Mouse (Mus musculus): ENCODE data around the gene Slc22a8.

The Slc22a8 gene

DNA sequence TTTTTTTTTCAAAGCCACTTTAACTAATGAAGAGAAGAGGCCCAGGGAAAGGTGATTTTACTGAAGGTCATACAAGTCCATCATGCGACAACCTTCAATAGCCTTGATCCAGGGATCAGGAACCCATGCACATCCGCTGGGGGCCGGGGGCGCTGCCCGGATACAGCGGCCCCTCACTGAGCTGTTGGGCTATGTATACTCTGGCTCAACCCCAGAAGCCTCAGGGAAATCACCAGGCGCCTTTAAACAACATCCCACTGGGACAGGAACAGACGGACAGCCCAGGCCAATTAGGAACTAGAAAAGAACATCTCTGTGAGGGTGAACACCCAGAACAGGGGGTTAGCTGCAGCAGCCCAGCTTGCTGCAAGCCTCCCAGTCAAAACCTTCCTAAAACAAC is at the start of gene Slc22a8:
TSS of gene Slc22a8 (plus strand) at position 301 of the 400 bp plus-strand sequence.
- no peak for DNase-seq (ENCODE audit: low read depth, low spot score)

GRCm38 (mm10) chr19:8558897-8559296 is 32.2 kb upstream of the Slc22a8 start:
- no peak for DNase-seq (ENCODE audit: low read depth, low spot score)

- no peak for DNase-seq (ENCODE audit: low read depth, low spot score)
Measured at GRCm38 (mm10) chr19:8564021-8564420, 27.0 kb upstream of the Slc22a8 start.

DNA sequence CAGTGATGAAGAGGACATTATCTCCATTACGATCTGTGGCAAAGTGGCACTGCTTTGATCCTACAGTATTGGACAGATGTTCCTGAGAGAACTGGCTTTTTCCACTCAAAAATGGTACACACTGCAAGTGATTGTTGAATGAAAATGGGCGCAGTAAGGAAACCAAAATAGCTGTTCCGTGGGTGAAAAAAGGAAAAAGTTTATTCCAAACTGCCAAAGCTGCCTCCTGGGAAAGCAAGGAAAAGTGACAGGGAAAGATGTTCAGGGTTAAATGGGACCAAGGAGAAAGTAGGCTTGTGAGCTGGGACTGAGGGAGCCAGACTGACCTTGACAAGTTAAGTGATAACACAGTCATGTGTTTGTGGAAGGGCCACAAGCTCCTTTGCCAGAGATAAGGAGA is 26.6 kb upstream of the Slc22a8 start:
- no peak for DNase-seq (ENCODE audit: low read depth, low spot score)

DNA sequence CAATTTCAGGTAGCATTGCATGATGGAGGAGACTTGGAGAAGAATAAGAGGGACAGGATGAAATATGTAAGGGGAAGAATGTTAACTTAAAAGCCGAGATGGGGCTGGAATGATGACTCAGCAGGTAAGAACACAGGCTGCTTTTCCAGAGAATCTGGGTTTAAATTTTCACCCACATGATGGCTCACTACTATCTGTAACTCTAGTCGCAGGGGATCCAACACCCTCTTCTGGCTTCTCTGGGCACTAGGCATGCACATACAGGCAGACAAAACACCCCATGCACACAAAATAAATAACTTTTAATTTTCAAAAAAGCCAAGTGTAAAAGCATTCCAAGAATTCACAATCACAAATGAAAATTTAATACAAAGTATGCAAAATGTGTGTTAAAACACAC is 25.8 kb upstream of the Slc22a8 start:
- DNase-seq (ENCODE audit: low read depth, low spot score): no peak

GRCm38 (mm10) chr19:8565985-8566384 is 25.1 kb upstream of the Slc22a8 start:
- no peak for DNase-seq (ENCODE audit: low read depth, low spot score)

GRCm38 (mm10) chr19:8567104-8567880 is 23.8 kb upstream of the Slc22a8 start:
- DNase-seq (ENCODE audit: low read depth, low spot score): peak; percentile 76

DNA sequence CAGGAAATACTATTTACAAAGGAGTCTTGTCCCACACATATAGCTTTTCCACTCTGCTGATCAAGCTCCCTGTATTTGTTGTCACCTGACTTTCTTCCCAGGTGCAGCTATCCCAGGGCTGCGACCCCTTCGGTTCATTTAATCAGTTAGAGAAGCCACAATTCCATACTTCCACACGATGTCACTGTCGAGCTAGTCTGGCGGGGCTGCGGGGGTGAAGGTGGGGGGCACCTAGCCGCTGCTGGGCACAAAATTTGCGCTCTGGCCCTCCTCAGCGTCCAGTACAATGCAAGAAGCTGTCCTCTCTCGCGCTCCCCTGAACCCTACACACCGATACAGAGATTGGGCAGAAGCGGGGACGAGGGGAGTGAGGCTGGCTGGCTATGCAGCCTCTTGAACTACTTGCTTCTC is 21.6 kb upstream of the Slc22a8 start:
- DNase-seq (ENCODE audit: low read depth, low spot score): peak; percentile 56

GRCm38 (mm10) chr19:8570341-8571040 is 20.6 kb upstream of the Slc22a8 start:
- no peak for DNase-seq (ENCODE audit: low read depth, low spot score)

DNA sequence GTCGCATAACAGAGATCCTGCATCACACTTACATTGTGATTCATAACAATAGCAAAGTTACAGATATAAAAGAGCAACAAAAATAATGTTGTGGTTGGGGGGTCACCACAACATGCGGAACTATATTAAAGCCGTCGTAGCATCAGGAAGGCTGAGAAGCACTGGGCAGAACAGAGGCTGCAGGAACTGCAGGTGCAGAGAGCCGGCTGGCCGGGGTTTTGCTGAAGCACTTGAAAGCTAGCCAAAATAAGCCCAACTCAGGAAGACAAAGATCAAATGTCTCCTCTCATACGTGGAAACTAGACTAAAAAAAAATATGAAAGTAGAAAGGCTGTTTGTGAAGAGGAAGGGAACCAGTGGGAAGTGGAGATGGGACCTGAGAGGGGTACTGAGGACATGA is 19.3 kb upstream of the Slc22a8 start:
- no peak for DNase-seq (ENCODE audit: low read depth, low spot score)

GRCm38 (mm10) chr19:8572485-8572884 is 18.6 kb upstream of the Slc22a8 start:
- DNase-seq (ENCODE audit: low read depth, low spot score): no peak

DNA sequence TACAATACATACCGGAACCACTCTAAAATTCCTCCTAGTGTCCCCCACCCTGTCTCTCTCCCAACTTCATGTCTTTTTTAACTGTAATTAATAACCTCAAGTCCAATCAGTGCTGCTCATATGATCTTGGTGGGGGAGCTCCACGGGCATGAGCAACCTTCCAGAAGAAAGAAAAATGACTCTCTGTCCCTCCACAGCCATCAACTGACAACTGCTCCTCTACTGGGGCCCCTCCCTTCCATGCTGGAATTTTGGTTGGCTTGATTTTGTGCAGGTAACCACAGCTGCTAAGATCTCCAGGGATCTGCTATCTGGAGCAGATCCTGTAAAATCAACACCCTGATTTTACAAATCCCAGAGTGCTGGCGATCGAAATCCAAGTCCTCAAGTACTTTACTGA is 13.6 kb upstream of the Slc22a8 start:
- no peak for DNase-seq (ENCODE audit: low read depth, low spot score)

GRCm38 (mm10) chr19:8578293-8578969 is 12.6 kb upstream of the Slc22a8 start:
- peak; percentile 80 for DNase-seq (ENCODE audit: low read depth, low spot score)

GRCm38 (mm10) chr19:8578970-8579342 is 12.1 kb upstream of the Slc22a8 start:
- no peak for DNase-seq (ENCODE audit: low read depth, low spot score)

GRCm38 (mm10) chr19:8585298-8585697 is 5.8 kb upstream of the Slc22a8 start:
- DNase-seq (ENCODE audit: low read depth, low spot score): no peak

GRCm38 (mm10) chr19:8585899-8586298 is 5.2 kb upstream of the Slc22a8 start:
- DNase-seq (ENCODE audit: low read depth, low spot score): no peak

DNA sequence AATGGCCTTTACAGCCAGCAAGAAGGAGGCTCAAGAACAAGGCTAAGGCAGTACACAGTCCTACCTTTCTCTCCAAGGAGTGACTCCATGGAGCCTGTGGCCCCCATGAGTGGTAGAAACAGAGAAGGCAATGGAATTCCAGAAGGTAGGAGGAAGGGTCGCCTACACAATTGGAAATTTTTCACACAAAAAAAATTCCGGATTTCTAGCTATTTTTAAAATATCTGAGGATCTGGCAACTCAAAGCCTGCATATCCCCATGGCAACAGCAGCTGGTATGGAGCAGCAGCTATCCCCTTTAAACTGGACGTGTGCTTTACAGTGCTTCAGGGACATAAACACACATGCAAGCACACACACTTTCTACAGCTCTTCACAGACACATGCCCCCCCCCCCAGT is 4.7 kb upstream of the Slc22a8 start:
- no peak for DNase-seq (ENCODE audit: low read depth, low spot score)

- no peak for DNase-seq (ENCODE audit: low read depth, low spot score)
Measured at GRCm38 (mm10) chr19:8587315-8587714, 3.7 kb upstream of the Slc22a8 start.

- no peak for DNase-seq (ENCODE audit: low read depth, low spot score)
Measured at GRCm38 (mm10) chr19:8592155-8592554, 1.1 kb downstream of the Slc22a8 start.

GRCm38 (mm10) chr19:8592873-8593408 is 1.9 kb downstream of the Slc22a8 start:
- no peak for DNase-seq (ENCODE audit: low read depth, low spot score)

- no peak for DNase-seq (ENCODE audit: low read depth, low spot score)
Measured at GRCm38 (mm10) chr19:8593833-8594232, 2.8 kb downstream of the Slc22a8 start.

DNA sequence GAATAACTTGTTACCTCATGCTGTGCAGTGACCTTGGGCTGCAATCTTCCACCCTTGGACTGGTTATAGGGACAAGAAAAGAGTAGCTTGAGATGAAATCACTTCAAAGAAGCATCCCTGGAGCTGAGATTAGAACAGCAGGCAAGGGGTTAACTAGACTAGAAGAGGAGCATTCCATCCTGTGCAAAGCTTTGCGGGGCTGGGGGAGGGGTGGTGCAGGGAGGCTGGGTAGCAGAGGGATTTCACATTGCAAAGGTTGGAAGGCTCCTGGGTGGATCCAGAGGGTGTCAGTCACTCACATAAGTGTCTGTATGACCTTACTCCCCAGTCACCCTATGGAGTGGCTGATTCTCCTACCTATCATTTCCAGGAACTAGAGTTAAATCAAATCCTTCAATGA is 3.5 kb downstream of the Slc22a8 start:
- DNase-seq (ENCODE audit: low read depth, low spot score): peak; percentile 23
